Comparison of ENCODE assay signal across 9 mouse cellular contexts in genomic region chr6:28980750-28981584, GRCm38 (mm10).
DNase-seq lines count a peak whose midpoint lies in the region; ATAC-seq lines count a peak whose summit lies in the region.
"Had no signal": no experiment of that assay in that cellular context is flagged by ENCODE, and none has a peak within 500 bp of the region (broad histone marks: within the 10 kb centered on the region; RNA-seq: fewer than 3 reads in every experiment).

No protein-coding gene starts in this region.

- H3K27ac ChIP-seq in embryonic facial prominence, embryonic 15.5 days (replicated peaks), result no peak overlapping the region
- H3K27ac ChIP-seq in hindbrain, embryonic 15.5 days (replicated peaks), result peak overlapping the region; percentile 84
- peak overlapping the region; percentile 61 for H3K27ac ChIP-seq in midbrain, embryonic 12.5 days (replicated peaks)

- WGBS in embryonic facial prominence, embryonic 15.5 days, result under 1% methylated on average over 56 of the region's 56 CpGs
- under 1% methylated on average over 56 of the region's 56 CpGs for WGBS in hindbrain, embryonic 15.5 days
- WGBS in midbrain, embryonic 12.5 days, result under 1% methylated on average over 56 of the region's 56 CpGs

- no peaks in the 10 kb centered on the region for H3K9me3 ChIP-seq in embryonic facial prominence, embryonic 15.5 days (replicated peaks)
- no peaks in the 10 kb centered on the region for H3K9me3 ChIP-seq in hindbrain, embryonic 15.5 days
- H3K9me3 ChIP-seq in midbrain, embryonic 12.5 days, result no peaks in the 10 kb centered on the region

- peak; percentile 56 for ATAC-seq in embryonic facial prominence, embryonic 15.5 days (ENCODE audit: insufficient number of reproducible peaks, low FRiP score, low TSS enrichment, low read depth)
- peak; percentile 89 for ATAC-seq in hindbrain, embryonic 15.5 days (ENCODE audit: low FRiP score, low read depth)
- ATAC-seq in midbrain, embryonic 12.5 days (ENCODE audit: low FRiP score, low read depth), result peak; percentile 87

- H3K4me1 ChIP-seq in embryonic facial prominence, embryonic 15.5 days, result peaks cover 13% of the 10 kb centered on the region
- peaks cover 26% of the 10 kb centered on the region for H3K4me1 ChIP-seq in hindbrain, embryonic 15.5 days (replicated peaks)
- peaks cover 31% of the 10 kb centered on the region for H3K4me1 ChIP-seq in midbrain, embryonic 12.5 days

- peak overlapping the region; percentile 43 for H3K4me3 ChIP-seq in embryonic facial prominence, embryonic 15.5 days (replicated peaks)
- peak overlapping the region; percentile 56 for H3K4me3 ChIP-seq in hindbrain, embryonic 15.5 days
- H3K4me3 ChIP-seq in midbrain, embryonic 12.5 days, result peak overlapping the region; percentile 56
- H3K4me3 ChIP-seq: myocyte had no signal

- no peak overlapping the region for H3K9ac ChIP-seq in embryonic facial prominence, embryonic 15.5 days
- peak overlapping the region; percentile 65 for H3K9ac ChIP-seq in hindbrain, embryonic 15.5 days
- peak overlapping the region; percentile 71 for H3K9ac ChIP-seq in midbrain, embryonic 12.5 days (replicated peaks)

- H3K4me2 ChIP-seq in embryonic facial prominence, embryonic 15.5 days (replicated peaks), result peak overlapping the region; percentile 76
- peak overlapping the region; percentile 91 for H3K4me2 ChIP-seq in hindbrain, embryonic 15.5 days
- peak overlapping the region; percentile 94 for H3K4me2 ChIP-seq in midbrain, embryonic 12.5 days (replicated peaks)

- H3K36me3 ChIP-seq in embryonic facial prominence, embryonic 15.5 days, result no peaks in the 10 kb centered on the region
- no peaks in the 10 kb centered on the region for H3K36me3 ChIP-seq in hindbrain, embryonic 15.5 days
- no peaks in the 10 kb centered on the region for H3K36me3 ChIP-seq in midbrain, embryonic 12.5 days

- peaks cover 55% of the 10 kb centered on the region for H3K27me3 ChIP-seq in embryonic facial prominence, embryonic 15.5 days
- H3K27me3 ChIP-seq in hindbrain, embryonic 15.5 days, result no peaks in the 10 kb centered on the region
- H3K27me3 ChIP-seq in midbrain, embryonic 12.5 days, result peaks cover 56% of the 10 kb centered on the region

- DNase-seq in ovary, postnatal 36 days (ENCODE audit: low spot score), result peak; percentile 13
- DNase-seq in ovary, postnatal 14 days (ENCODE audit: low spot score), result no peak
- DNase-seq in left cerebral cortex, adult 18-20 months (ENCODE audit: low spot score in 2 of 2), result peak; percentile 64 to 71
- peak; percentile 90 for DNase-seq in telencephalon, adult 2 months (ENCODE audit: low read depth, low spot score)
- DNase-seq in thymus, adult 18-20 months, result no peak

Comparison
In these comparisons a context has a peak if more than half of its experiments do, and no peak if none do; other contexts are left out.
1. DNase-seq: peak in ovary, postnatal 36 days (single experiment), left cerebral cortex, adult 18-20 months (2 of 2) and telencephalon, adult 2 months (single experiment); none in ovary, postnatal 14 days (single experiment) and thymus, adult 18-20 months (0 of 2).
2. Peak in every context shown above with its lines, with median percentiles within 50 percentile points of each other: ATAC-seq, H3K4me2 ChIP-seq and H3K4me3 ChIP-seq.